ENCODE assay signal across 7 mouse cellular contexts in genomic region chr5:120510982-120511642, GRCm38 (mm10). TPM values are rescaled to one million over a fixed set of nuclear protein-coding genes. Genes with fewer than 3 reads are reported as not detected.
DNase-seq lines count a peak whose midpoint lies in the region; ATAC-seq and TF ChIP-seq lines count a peak whose summit lies in the region.

Gene Slc8b1, plus strand, starts transcription at chr5:120511168.

- intact Hi-C loops in left cerebral cortex, postnatal 4 days (cut with DNase I): loop anchor here (5.0 kb wide), 1 partner anchor 91 kb away; no protein-coding TSS in a partner anchor

- H3K4me1 ChIP-seq in intestine, postnatal 0 days (replicated peaks; ENCODE audit: control insufficient read depth, insufficient read depth, low read length): 0 out of 2 replicates have a peak, but pooled peaks cover 10% of the 10 kb centered on the region
- peaks cover 15% of the 10 kb centered on the region for H3K4me1 ChIP-seq in midbrain, embryonic 12.5 days
- peaks cover 20% of the 10 kb centered on the region for H3K4me1 ChIP-seq in small intestine, adult 2 months (ENCODE audit: control insufficient read depth, insufficient read depth, insufficient read length, low read length)

- H3K9me3 ChIP-seq in intestine, postnatal 0 days (ENCODE audit: control insufficient read depth): no peaks in the 10 kb centered on the region
- no peaks in the 10 kb centered on the region for H3K9me3 ChIP-seq in midbrain, embryonic 12.5 days

- H3K9ac ChIP-seq in intestine, postnatal 0 days (ENCODE audit: low read depth, low read length): peak within 1 kb of the TSS; percentile 45; the same call in 1 of the 2 replicates
- peak within 1 kb of the TSS; percentile 24; the same call in 1 of the 2 replicates for H3K9ac ChIP-seq in midbrain, embryonic 12.5 days (replicated peaks)

- peak within 1 kb of the TSS; percentile 5; the same call in 1 of the 2 replicates for H3K27ac ChIP-seq in intestine, postnatal 0 days (ENCODE audit: low read depth, low read length)
- no peak within 1 kb of the TSS for H3K27ac ChIP-seq in midbrain, embryonic 12.5 days (replicated peaks)
- peak within 1 kb of the TSS; percentile 66 for H3K27ac ChIP-seq in small intestine, adult 2 months (ENCODE audit: insufficient read depth, low read depth, low read length)

- H3K36me3 ChIP-seq in intestine, postnatal 0 days (ENCODE audit: control insufficient read depth, insufficient read depth): no peaks in the 10 kb centered on the region
- no peaks in the 10 kb centered on the region for H3K36me3 ChIP-seq in midbrain, embryonic 12.5 days
- no peaks in the 10 kb centered on the region for H3K36me3 ChIP-seq in small intestine, adult 2 months (ENCODE audit: control insufficient read depth, insufficient read depth, low read length)

- H3K4me2 ChIP-seq in intestine, postnatal 0 days (replicated peaks; ENCODE audit: low read depth): peak within 1 kb of the TSS; percentile 71
- peak within 1 kb of the TSS; percentile 60 for H3K4me2 ChIP-seq in midbrain, embryonic 12.5 days (replicated peaks)

- WGBS in intestine, postnatal 0 days: 1% methylated on average over 36 of the region's 36 CpGs
- 1% methylated on average over 36 of the region's 36 CpGs for WGBS in midbrain, embryonic 12.5 days
- under 1% methylated on average over 36 of the region's 36 CpGs for WGBS in small intestine, adult 2 months

- ATAC-seq in intestine, postnatal 0 days: peak; percentile 87
- peak; percentile 84 for ATAC-seq in midbrain, embryonic 12.5 days (ENCODE audit: low FRiP score, low read depth)

- H3K27me3 ChIP-seq in intestine, postnatal 0 days (replicated peaks; ENCODE audit: control insufficient read depth, insufficient read depth, low read length): no peaks in the 10 kb centered on the region
- peaks cover 15% of the 10 kb centered on the region for H3K27me3 ChIP-seq in midbrain, embryonic 12.5 days
- no peaks in the 10 kb centered on the region for H3K27me3 ChIP-seq in small intestine, adult 2 months (ENCODE audit: control insufficient read depth, insufficient read depth, low read length)

- peak within 1 kb of the TSS; percentile 55 for H3K4me3 ChIP-seq in intestine, postnatal 0 days (ENCODE audit: low read depth, low read length)
- H3K4me3 ChIP-seq in midbrain, embryonic 12.5 days: peak within 1 kb of the TSS; percentile 44
- peak within 1 kb of the TSS; percentile 78 for H3K4me3 ChIP-seq in small intestine, adult 2 months (ENCODE audit: low read depth, low read length)

- 0 out of 2 replicates have a peak, but pooled peaks have one; percentile 13 for TF ChIP-seq CTCF in intestine, postnatal 0 days (IDR thresholded peaks at IDR 0.05; ENCODE audit: low read depth)
- TF ChIP-seq CTCF in small intestine, adult 2 months (IDR thresholded peaks at IDR 0.05; ENCODE audit: extremely low read depth, insufficient read length, insufficient replicate concordance, low read depth, low read length): no peak

- 0 out of 2 replicates have a peak, but pooled peaks have one; percentile 54 for TF ChIP-seq POLR2A in small intestine, adult 2 months (IDR thresholded peaks at IDR 0.05; ENCODE audit: low read depth, low read length)

- peak; percentile 98 for DNase-seq in adrenal gland, adult 2 months
- peak; percentile 98 for DNase-seq in embryo, embryonic 9.5 days (ENCODE audit: extremely low spot score)
- no peak for DNase-seq in gonadal fat pad, adult 2 months (ENCODE audit: low read depth)
- DNase-seq in left cerebral cortex, postnatal 4 days: peak; percentile 93

RNA-seq across cellular contexts. Expression of gene Slc8b1, which starts in this region (rescaled TPM):
- total RNA-seq in adrenal gland, adult 2 months (2021): 10 to 100 TPM; 25.5 to 46.3 TPM
- polyA plus RNA-seq in adrenal gland, adult 2 months (2012; rRNA removed): 40.1 and 49.3 TPM in 2 replicates
- polyA plus RNA-seq in gonadal fat pad, adult 2 months (2012; rRNA removed): 24.0 and 30.7 TPM in 2 replicates
- polyA plus RNA-seq in intestine, postnatal 0 days (2015; fragmentation: Nextera tagmentation; extraction: Ambion mirVana): 4.1 and 4.4 TPM in 2 replicates
- total RNA-seq in left cerebral cortex, postnatal 4 days (2021): 1 to 10 TPM; 3.3 to 4.6 TPM
- polyA plus RNA-seq in midbrain, embryonic 12.5 days (2016; fragmentation: Nextera tagmentation; extraction: Ambion mirVana): 3.1 TPM in 2 replicates
- polyA plus RNA-seq in small intestine, adult 2 months (2012; rRNA removed): 8.0 and 12.1 TPM in 2 replicates

Comparison
In these comparisons a context has a peak if more than half of its experiments do, and no peak if none do; other contexts are left out.
1. RNA of gene Slc8b1 (total RNA-seq): 25.5 to 46.3 TPM in adrenal gland, adult 2 months; 3.3 to 4.6 TPM in left cerebral cortex, postnatal 4 days; every median in the first group is over 4 times any median in the second.
2. Peak in every context shown above with its lines, with median percentiles within 50 percentile points of each other: H3K4me3 ChIP-seq.